Mouse (Mus musculus) E14TG2a.4 (cell line): Measurements from ENCODE around the gene Cwc25.

Experiments
- CTCF ChIP-seq: conservative IDR thresholded peaks from 2 replicates; pipeline ENCODE4 v1.5.1; 2014; ENCODE audit warnings: low read length
- NANOG ChIP-seq: IDR thresholded peaks from 2 replicates; pipeline ENCODE4 v1.6.1; 2014; ENCODE audit warnings: borderline replicate concordance, low read length, mixed read lengths

- TF ChIP-seq CTCF, result no peak
- no peak for TF ChIP-seq NANOG
These were observed 23.8 kb downstream of the Cwc25 start for GRCm38 (mm10) chr11:97742591-97742990.
